Mouse (Mus musculus) G1E (cell line): ENCODE measurements around the gene Dbp.

Experiments
- CTCF ChIP-seq: IDR thresholded peaks from 2 replicates; pipeline ENCODE4 v1.5.1; 2012; ENCODE audit warnings: low read depth, low read length, inconsistent platforms, mixed read lengths
- POLR2AphosphoS5 ChIP-seq: IDR thresholded peaks from 2 replicates; pipeline ENCODE4 v1.6.1; 2012; ENCODE audit warnings: low read depth, low read length, inconsistent platforms; ENCODE audit not compliant: insufficient replicate concordance

- TF ChIP-seq CTCF (no peak), POLR2AphosphoS5 (0 out of 2 replicates have a peak, but pooled peaks have one; percentile 15)
Measured at GRCm38 (mm10) chr7:45725151-45725550, 20.3 kb downstream of the Dbp start.
